Mouse (Mus musculus) myocyte (in vitro differentiated cells): ENCODE measurements around the gene Ncs1.

Source experiments
- CEBPB ChIP-seq: IDR thresholded peaks from 2 replicates; pipeline ENCODE4 v1.6.1; 2011; ENCODE audit warnings: mild to moderate bottlenecking, moderate library complexity; ENCODE audit not compliant: poor library complexity, insufficient read depth, severe bottlenecking
- E2F4 ChIP-seq: IDR thresholded peaks from one replicate; pipeline ENCODE4 v1.6.1; 2011; ENCODE audit warnings: mild to moderate bottlenecking, control low read depth, moderate library complexity; ENCODE audit not compliant: insufficient read depth
- MAX ChIP-seq: IDR thresholded peaks from one replicate; pipeline ENCODE4 v1.6.1; 2011; ENCODE audit warnings: low read depth, mild to moderate bottlenecking, control low read depth
- MYOD1 ChIP-seq, 3 experiments: IDR thresholded peaks; one replicate each; pipeline ENCODE4 v1.6.1; 2011; ENCODE audit warnings: control low read depth in 2 of 3, low read depth in 2 of 3, mild to moderate bottlenecking in 2 of 3, moderate library complexity in 1 of 3; ENCODE audit not compliant: insufficient read length in 2 of 3, control insufficient read depth in 1 of 3
- MYOG ChIP-seq, 3 experiments: IDR thresholded peaks; one replicate each; pipeline ENCODE4 v1.6.1; 2011; ENCODE audit warnings: control low read depth in 2 of 3, low read depth in 2 of 3, mild to moderate bottlenecking in 2 of 3; ENCODE audit not compliant: insufficient read length in 2 of 3, control insufficient read depth in 1 of 3, insufficient read depth in 1 of 3
- POLR2A ChIP-seq: IDR thresholded peaks from one replicate; pipeline ENCODE4 v1.6.1; 2011; ENCODE audit warnings: low read depth, mild to moderate bottlenecking, control low read depth, moderate library complexity; ENCODE audit not compliant: insufficient read length
- POLR2AphosphoS2 ChIP-seq: IDR thresholded peaks from one replicate; pipeline ENCODE4 v1.6.1; 2011; ENCODE audit warnings: low read depth, control low read depth; ENCODE audit not compliant: insufficient read length
- REST ChIP-seq: IDR thresholded peaks from one replicate; pipeline ENCODE4 v1.6.1; 2011; ENCODE audit warnings: mild to moderate bottlenecking, control low read depth, moderate library complexity; ENCODE audit not compliant: insufficient read depth, insufficient read length
- TCF12 ChIP-seq: IDR thresholded peaks from one replicate; pipeline ENCODE4 v1.6.1; 2011; ENCODE audit warnings: mild to moderate bottlenecking, control low read depth; ENCODE audit not compliant: poor library complexity, insufficient read depth, severe bottlenecking
- USF1 ChIP-seq: IDR thresholded peaks from one replicate; pipeline ENCODE4 v1.6.1; 2011; ENCODE audit warnings: low read depth, mild to moderate bottlenecking, control low read depth, moderate library complexity

DNA sequence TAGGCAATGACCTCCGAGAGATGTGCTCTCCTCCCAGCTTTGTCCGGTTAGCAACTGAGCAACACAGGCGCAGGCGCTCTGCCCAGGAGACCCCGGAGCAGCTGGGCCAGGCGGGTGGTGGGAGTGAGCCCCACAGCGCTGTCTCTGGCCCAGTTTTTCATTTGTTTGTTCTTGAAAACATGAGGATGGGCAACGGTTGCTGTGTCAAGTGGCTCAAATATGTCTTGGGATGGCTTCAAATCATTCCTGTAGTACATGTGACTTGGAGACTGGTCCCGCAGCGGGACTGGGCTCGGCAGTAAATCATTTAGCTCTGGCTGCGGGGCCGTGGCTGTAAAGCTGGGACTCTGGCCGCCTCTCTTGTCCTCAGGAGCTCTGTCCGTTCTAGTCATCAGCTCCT, 63.9 kb downstream of the Ncs1 start:
- TF ChIP-seq POLR2A: no peak
- TF ChIP-seq POLR2AphosphoS2: no peak
- no peak for TF ChIP-seq E2F4
- TF ChIP-seq MYOG (IDR thresholded peaks at IDR 0.05; ENCODE audit: control insufficient read depth in 1 of 3, insufficient read depth in 1 of 3, insufficient read length in 2 of 3, low read depth in 2 of 3): no peak
- TF ChIP-seq MAX: no peak
- no peak for TF ChIP-seq TCF12
- no peak for TF ChIP-seq USF1
- TF ChIP-seq CEBPB: no peak
- no peak for TF ChIP-seq REST
- TF ChIP-seq MYOD1 (IDR thresholded peaks at IDR 0.05; ENCODE audit: control insufficient read depth in 1 of 3, insufficient read length in 2 of 3, low read depth in 2 of 3): no peak
